Mouse (Mus musculus) heart, postnatal 0 days (tissue): ENCODE results near the gene Ptgds.

Experiments used
- CTCF ChIP-seq: IDR thresholded peaks from 2 replicates; pipeline ENCODE4 v1.5.1; 2016; ENCODE audit warnings: antibody characterized with exemption, control low read depth, low read depth
- EP300 ChIP-seq: IDR thresholded peaks from 2 replicates; pipeline ENCODE4 v1.6.1; 2016; ENCODE audit warnings: antibody characterized with exemption, low read depth

DNA sequence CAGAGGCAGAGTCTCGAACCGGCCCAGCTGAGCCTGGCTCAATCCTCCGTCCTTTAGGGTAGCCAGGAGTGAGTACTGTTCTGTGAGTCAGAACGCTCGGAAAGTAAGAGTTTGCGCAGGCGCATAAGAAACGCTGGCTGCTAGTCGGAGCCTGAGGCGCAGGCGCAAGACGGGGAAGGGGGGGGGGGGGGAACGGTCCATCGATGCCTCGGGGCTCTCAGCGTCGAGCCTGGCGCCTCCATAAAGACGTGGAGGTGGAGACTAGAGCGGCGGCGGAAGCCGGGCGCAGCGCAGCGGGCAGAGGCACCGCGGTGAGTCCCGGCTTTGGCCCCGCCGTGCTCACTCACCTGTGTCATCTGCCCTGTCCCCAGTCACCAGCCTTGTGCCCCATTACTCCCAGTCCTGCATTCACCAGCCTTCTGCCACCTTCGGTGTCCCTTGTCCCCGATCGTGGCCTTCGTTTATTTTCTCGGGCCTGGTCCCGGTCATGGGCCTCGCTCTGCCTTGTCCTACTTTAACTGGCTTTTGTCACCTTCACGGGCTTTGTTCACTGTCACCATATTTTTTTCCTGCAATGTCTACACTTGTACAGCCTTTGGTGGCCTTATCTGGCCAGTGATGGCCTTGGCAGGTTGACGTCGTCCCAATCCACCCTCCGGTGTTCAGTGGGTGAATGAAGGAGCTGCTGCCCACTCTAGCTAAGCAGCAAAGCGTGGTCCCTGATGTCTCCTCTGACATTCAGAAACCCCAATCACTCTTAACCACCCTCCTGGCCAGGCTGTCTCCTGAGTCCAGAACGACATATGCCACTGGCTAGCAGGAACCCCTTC lies 30.9 kb upstream of the Ptgds start, which contains the start of gene Fbxw5:
- TF ChIP-seq CTCF, result no peak
- TF ChIP-seq EP300, result no peak
